Mouse (Mus musculus) small intestine, adult 2 months (tissue): Measurements from ENCODE around the gene Rims1. TPM values are rescaled to one million over a fixed set of nuclear protein-coding genes. Genes with fewer than 3 reads are reported as not detected.

Experiments
- H3K27ac ChIP-seq: fragments of 200-500 bp; 2 replicates; pipeline ENCODE4 v1.5.1; 2012; ENCODE audit warnings: low read depth, low read length, control low read depth, inconsistent platforms; ENCODE audit not compliant: insufficient read depth
- H3K27me3 ChIP-seq: fragments of 200-500 bp; 2 replicates; pipeline ENCODE4 v1.6.1; 2012; ENCODE audit warnings: mild to moderate bottlenecking, moderate library complexity, low read length, inconsistent platforms; ENCODE audit not compliant: control insufficient read depth, insufficient read depth
- H3K36me3 ChIP-seq: fragments of 200-500 bp; 2 replicates; pipeline ENCODE4 v1.6.1; 2012; ENCODE audit warnings: mild to moderate bottlenecking, low read length, control low read depth, inconsistent platforms; ENCODE audit not compliant: control insufficient read depth, insufficient read depth
- H3K4me1 ChIP-seq: fragments of 200-500 bp; 2 replicates; pipeline ENCODE4 v1.6.1; 2012; ENCODE audit warnings: low read length, inconsistent platforms, mixed read lengths; ENCODE audit not compliant: control insufficient read depth, insufficient read depth, insufficient read length
- H3K4me3 ChIP-seq: fragments of 200-500 bp; 2 replicates; pipeline ENCODE4 v1.5.1; 2012; ENCODE audit warnings: low read depth, mild to moderate bottlenecking, control low read depth, inconsistent platforms, low read length, moderate library complexity
- CTCF ChIP-seq: fragments of 200-500 bp; IDR thresholded peaks from 2 replicates; pipeline ENCODE4 v1.5.1; 2012; ENCODE audit warnings: low read depth, mild to moderate bottlenecking, control low read depth, inconsistent platforms, low read length, moderate library complexity, mixed read lengths; ENCODE audit not compliant: insufficient replicate concordance, insufficient read length; ENCODE audit errors: extremely low read depth
- POLR2A ChIP-seq: fragments of 200-500 bp; IDR thresholded peaks from 2 replicates; pipeline ENCODE4 v1.6.1; 2012; ENCODE audit warnings: low read depth, mild to moderate bottlenecking, control low read depth, inconsistent platforms, low read length, moderate library complexity
- WGBS: fragments of 180-500 bp; shearing (Covaris S2); methylation state at CpG from one replicate; pipeline ENCODE4 v1.1.7; 2018; 5-methylcytosine and 5-hydroxymethylcytosine counted together
- polyA plus RNA-seq: library from polyadenylated mRNA; depleted of rRNA; stranded (reverse); fragments of >200 nt; gene quantifications from 2 replicates; pipeline ENCODE4 v1.2.3, GENCODE M21; 2012

The Rims1 gene
- polyA plus RNA-seq, 1 experiment = 0.68 TPM

GRCm38 (mm10) chr1:22377652-22378051 lies 428.1 kb downstream of the Rims1 start:
- H3K4me3 ChIP-seq = no peak overlapping the region
- TF ChIP-seq POLR2A = no peak
- TF ChIP-seq CTCF = no peak
- H3K36me3 ChIP-seq = no peaks in the 10 kb centered on the region
- WGBS = 74% methylated on average over 5 of the region's 5 CpGs
- no peaks in the 10 kb centered on the region for H3K4me1 ChIP-seq
- no peaks in the 10 kb centered on the region for H3K27me3 ChIP-seq
- H3K27ac ChIP-seq = no peak overlapping the region

- TF ChIP-seq CTCF = no peak
- no peak for TF ChIP-seq POLR2A
- Histone ChIP-seq H3K27ac (no peak overlapping the region), H3K36me3 (no peaks in the 10 kb centered on the region), H3K27me3 (no peaks in the 10 kb centered on the region), H3K4me3 (no peak overlapping the region), H3K4me1 (no peaks in the 10 kb centered on the region)
- WGBS = 56% methylated on average over 6 of the region's 6 CpGs
Measured at GRCm38 (mm10) chr1:22377062-22377461, 428.7 kb downstream of the Rims1 start.

GRCm38 (mm10) chr1:22356209-22356608 lies 449.6 kb downstream of the Rims1 start:
- Histone ChIP-seq H3K36me3 (no peaks in the 10 kb centered on the region), H3K4me1 (no peaks in the 10 kb centered on the region), H3K27ac (no peak overlapping the region), H3K27me3 (no peaks in the 10 kb centered on the region), H3K4me3 (no peak overlapping the region)
- WGBS = 69% methylated on average over 2 of the region's 2 CpGs
- TF ChIP-seq POLR2A (no peak), CTCF (no peak)

- Histone ChIP-seq H3K36me3 (no peaks in the 10 kb centered on the region), H3K4me1 (no peaks in the 10 kb centered on the region), H3K4me3 (no peak overlapping the region), H3K27ac (no peak overlapping the region), H3K27me3 (no peaks in the 10 kb centered on the region)
- TF ChIP-seq CTCF (no peak), POLR2A (no peak)
- whole genome bisulfite sequencing = 78% methylated on average over 4 of the region's 4 CpGs
Measured at GRCm38 (mm10) chr1:22353687-22354086, 452.1 kb downstream of the Rims1 start.

- WGBS = 75% methylated on average over 9 of the region's 9 CpGs
Measured at GRCm38 (mm10) chr1:22338914-22339313, 466.9 kb downstream of the Rims1 start.

GRCm38 (mm10) chr1:22320941-22321676 lies 484.7 kb downstream of the Rims1 start:
- TF ChIP-seq POLR2A = no peak
- no peak for TF ChIP-seq CTCF

More at GRCm38 (mm10) chr1:22338914-22339313, 466.9 kb downstream of the Rims1 start:
- no peak overlapping the region for H3K27ac ChIP-seq
- no peaks in the 10 kb centered on the region for H3K27me3 ChIP-seq
- no peaks in the 10 kb centered on the region for H3K4me1 ChIP-seq
- TF ChIP-seq CTCF = no peak
- TF ChIP-seq POLR2A = no peak
- no peaks in the 10 kb centered on the region for H3K36me3 ChIP-seq
- no peak overlapping the region for H3K4me3 ChIP-seq

GRCm38 (mm10) chr1:22315537-22315936 lies 490.3 kb downstream of the Rims1 start:
- Histone ChIP-seq H3K27me3 (no peaks in the 10 kb centered on the region), H3K36me3 (no peaks in the 10 kb centered on the region), H3K27ac (no peak overlapping the region), H3K4me1 (no peaks in the 10 kb centered on the region), H3K4me3 (no peak overlapping the region)
- TF ChIP-seq CTCF (no peak), POLR2A (no peak)
- WGBS = 13% methylated on average over 2 of the region's 2 CpGs

More at GRCm38 (mm10) chr1:22320941-22321676, 484.7 kb downstream of the Rims1 start:
- Histone ChIP-seq H3K4me3 (no peak overlapping the region), H3K27me3 (no peaks in the 10 kb centered on the region), H3K4me1 (no peaks in the 10 kb centered on the region), H3K36me3 (no peaks in the 10 kb centered on the region), H3K27ac (no peak overlapping the region)
- 64% methylated on average over 6 of the region's 6 CpGs for WGBS
